ENCODE assay signal across 8 mouse cellular contexts in genomic region chr17:12660572-12661260, GRCm38 (mm10). TPM values are rescaled to one million over a fixed set of nuclear protein-coding genes. Genes with fewer than 3 reads are reported as not detected.
DNase-seq lines count a peak whose midpoint lies in the region; ATAC-seq and TF ChIP-seq lines count a peak whose summit lies in the region.
"Had no signal": no experiment of that assay in that cellular context is flagged by ENCODE, and none has a peak within 500 bp of the region (broad histone marks: within the 10 kb centered on the region; RNA-seq: fewer than 3 reads in every experiment).

No protein-coding gene starts in this region.

- H3K27ac ChIP-seq in layer of hippocampus, adult 2 months = no peak overlapping the region
- no peak overlapping the region for H3K27ac ChIP-seq in cortical plate, adult 2 months (ENCODE audit: insufficient read depth, low read length)
- no peak overlapping the region for H3K27ac ChIP-seq in intestine, embryonic 15.5 days

- no peak for TF ChIP-seq POLR2A in cortical plate, adult 2 months (IDR thresholded peaks at IDR 0.05; ENCODE audit: extremely low read depth, insufficient read depth, low read length)

- WGBS in intestine, embryonic 15.5 days = 74% methylated on average over 13 of the region's 13 CpGs

- no peaks in the 10 kb centered on the region for H3K36me3 ChIP-seq in intestine, embryonic 15.5 days

- no peak overlapping the region for H3K4me2 ChIP-seq in intestine, embryonic 15.5 days (replicated peaks)

- H3K4me1 ChIP-seq in cortical plate, adult 2 months (ENCODE audit: control insufficient read depth, insufficient read depth, low read length) = no peaks in the 10 kb centered on the region
- H3K4me1 ChIP-seq in intestine, embryonic 15.5 days (replicated peaks) = no peaks in the 10 kb centered on the region

- ATAC-seq in intestine, embryonic 15.5 days = peak; percentile 39; the same call in 1 of the 2 replicates

- H3K27me3 ChIP-seq in intestine, embryonic 15.5 days (replicated peaks) = no peaks in the 10 kb centered on the region

- peak; percentile 92 for TF ChIP-seq CTCF in layer of hippocampus, adult 2 months (conservative IDR thresholded peaks at IDR 0.05)
- peak; percentile 51; the same call in 1 of the 2 replicates for TF ChIP-seq CTCF in cortical plate, adult 2 months (IDR thresholded peaks at IDR 0.05; ENCODE audit: extremely low read depth, insufficient read depth, low read length)

- no peak overlapping the region for H3K4me3 ChIP-seq in layer of hippocampus, adult 2 months
- no peak overlapping the region for H3K4me3 ChIP-seq in cortical plate, adult 2 months (ENCODE audit: insufficient read depth, low read length)
- no peak overlapping the region for H3K4me3 ChIP-seq in intestine, embryonic 15.5 days (replicated peaks)

- peak; percentile 26 to 59 for DNase-seq in layer of hippocampus, adult 2 months (ENCODE audit: low spot score in 2 of 2)
- DNase-seq in layer of hippocampus, adult 9-11 months = no peak
- peak; percentile 66 for DNase-seq in MN1 (ENCODE audit: low spot score)
- DNase-seq in neural tube, embryonic 10.5 days (ENCODE audit: extremely low spot score, low spot score) = peak; percentile 29
- DNase-seq in frontal cortex, postnatal 14 days (ENCODE audit: low spot score in 2 of 2) = no peak

- H3K9ac ChIP-seq in intestine, embryonic 15.5 days = no peak overlapping the region

- no peaks in the 10 kb centered on the region for H3K9me3 ChIP-seq in intestine, embryonic 15.5 days

RNA-seq across cellular contexts. Expression of gene Slc22a1, which starts 14.9 kb away (rescaled TPM):
- total RNA-seq in layer of hippocampus, adult 2 months (2021) = not detected
- 0.90 and 1.9 TPM in 2 replicates for polyA plus RNA-seq in cortical plate, adult 2 months (2012; rRNA removed)
- polyA plus RNA-seq in intestine, embryonic 15.5 days (2015; fragmentation: Nextera tagmentation; extraction: Ambion mirVana) = 0.40 and 0.51 TPM in 2 replicates
- polyA plus RNA-seq: liver, embryonic 16.5 days had no signal

Comparison
In these comparisons a context has a peak if more than half of its experiments do, and no peak if none do; other contexts are left out.
1. DNase-seq: peak in layer of hippocampus, adult 2 months (2 of 2), MN1 (single experiment) and neural tube, embryonic 10.5 days (single experiment); none in layer of hippocampus, adult 9-11 months (single experiment) and frontal cortex, postnatal 14 days (0 of 2).